Mouse (Mus musculus) forebrain, embryonic 14.5 days (tissue): Measurements from ENCODE around the gene Ptpn21. TPM values are rescaled to one million over a fixed set of nuclear protein-coding genes. Genes with fewer than 3 reads are reported as not detected.

Source experiments
- ATAC-seq: fragments of 200-750 bp; cut with Nextera tagmentation; 2 replicates; pipeline ENCODE4 v1.8.0; 2017; ENCODE audit warnings: mild to moderate bottlenecking, moderate library complexity
- DNase-seq: peaks from one replicate; pipeline ENCODE4 v3.0.0-alpha.2; 2015; ENCODE audit warnings: low spot score
- H3K27ac ChIP-seq: fragments of 300-500 bp; sonication (generic); 2 replicates; pipeline ENCODE4 v1.5.1; 2014; ENCODE audit warnings: low read depth, mild to moderate bottlenecking, control low read depth, low read length, moderate library complexity
- H3K27me3 ChIP-seq: fragments of 300-500 bp; sonication (generic); replicated peaks from 2 replicates; pipeline ENCODE4 v1.6.1; 2014; ENCODE audit warnings: low read length, control low read depth, mixed read lengths; ENCODE audit not compliant: control insufficient read depth, insufficient read depth
- H3K36me3 ChIP-seq: fragments of 300-500 bp; sonication (generic); 2 replicates; pipeline ENCODE4 v1.6.1; 2014; ENCODE audit warnings: low read length, control low read depth; ENCODE audit not compliant: control insufficient read depth, insufficient read depth
- H3K4me1 ChIP-seq: fragments of 300-500 bp; sonication (generic); 2 replicates; pipeline ENCODE4 v1.6.1; 2014; ENCODE audit warnings: antibody characterized with exemption, low read length, control low read depth; ENCODE audit not compliant: control insufficient read depth, insufficient read depth
- H3K4me2 ChIP-seq: fragments of 300-500 bp; sonication (generic); 2 replicates; pipeline ENCODE4 v1.6.1; 2014; ENCODE audit warnings: mild to moderate bottlenecking, control low read depth, low read length
- H3K4me3 ChIP-seq: fragments of 300-500 bp; sonication (generic); 2 replicates; pipeline ENCODE4 v1.5.1; 2014; ENCODE audit warnings: low read depth, low read length, control low read depth
- H3K9ac ChIP-seq: fragments of 300-500 bp; sonication (generic); 2 replicates; pipeline ENCODE4 v1.6.1; 2014; ENCODE audit warnings: mild to moderate bottlenecking, low read length, control low read depth, moderate library complexity
- H3K9me3 ChIP-seq: fragments of 300-500 bp; sonication (generic); replicated peaks from 2 replicates; pipeline ENCODE4 v1.6.1; 2016; ENCODE audit warnings: low read length, control low read depth, mixed read lengths; ENCODE audit not compliant: control insufficient read depth
- WGBS: fragments of 180-500 bp; shearing (Covaris S2); extraction: QIAGEN DNeasy Blood & Tissue Kit; methylation state at CpG from one replicate; pipeline ENCODE4 v1.1.7; 2014; 5-methylcytosine and 5-hydroxymethylcytosine counted together
- polyA plus RNA-seq: library from polyadenylated mRNA; unstranded; fragments of >200 nt; fragmentation: Nextera tagmentation; extraction: Ambion mirVana; gene quantifications from 2 replicates; pipeline ENCODE4 v1.2.1, GENCODE M21; 2014

Gene Ptpn21
- 3.2 and 4.8 TPM in 2 replicates for polyA plus RNA-seq

GRCm38 (mm10) chr12:98736951-98737800 lies at the start of gene Ptpn21:
Gene Ptpn21 (minus strand): TSS chr12:98737405.
- WGBS, result under 1% methylated on average over 74 of the region's 75 CpGs

GRCm38 (mm10) chr12:98784251-98784650 lies 47.0 kb upstream of the Ptpn21 start:
- H3K4me1 ChIP-seq, result no peaks in the 10 kb centered on the region
- H3K27me3 ChIP-seq, result no peaks in the 10 kb centered on the region
- peaks cover 84% of the 10 kb centered on the region for H3K36me3 ChIP-seq

More at GRCm38 (mm10) chr12:98736951-98737800, at the start of gene Ptpn21:
- H3K27ac ChIP-seq, result peak within 1 kb of the TSS; percentile 3; the same call in 1 of the 2 replicates
- H3K9ac ChIP-seq, result peak within 1 kb of the TSS; percentile 83
- peak; percentile 56 for ATAC-seq
- H3K4me1 ChIP-seq, result peaks cover 11% of the 10 kb centered on the region
- H3K9me3 ChIP-seq, result no peaks in the 10 kb centered on the region
- H3K27me3 ChIP-seq, result no peaks in the 10 kb centered on the region
- H3K36me3 ChIP-seq, result no peaks in the 10 kb centered on the region
- DNase-seq, result peak; percentile 67
- peak within 1 kb of the TSS; percentile 90 for H3K4me2 ChIP-seq
- peak within 1 kb of the TSS; percentile 80 for H3K4me3 ChIP-seq

GRCm38 (mm10) chr12:98779148-98779547 lies 41.9 kb upstream of the Ptpn21 start:
- Histone ChIP-seq H3K4me1 (no peaks in the 10 kb centered on the region), H3K4me3 (no peak overlapping the region), H3K9ac (no peak overlapping the region), H3K9me3 (no peaks in the 10 kb centered on the region), H3K36me3 (peaks cover 84% of the 10 kb centered on the region), H3K4me2 (no peak overlapping the region), H3K27me3 (no peaks in the 10 kb centered on the region), H3K27ac (no peak overlapping the region)
- ATAC-seq (peak; percentile 37; the same call in 1 of the 2 replicates), DNase-seq (peak; percentile 55)
- WGBS, result 83% methylated on average over 4 of the region's 4 CpGs

More at GRCm38 (mm10) chr12:98784251-98784650, 47.0 kb upstream of the Ptpn21 start:
- Histone ChIP-seq H3K4me3 (no peak overlapping the region), H3K9ac (no peak overlapping the region), H3K4me2 (no peak overlapping the region), H3K9me3 (no peaks in the 10 kb centered on the region), H3K27ac (no peak overlapping the region)
- no peak for ATAC-seq
- no peak for DNase-seq
- WGBS, result 97% methylated on average over 1 of the region's 1 CpGs

- peaks cover 84% of the 10 kb centered on the region for H3K36me3 ChIP-seq
- 81% methylated on average over 3 of the region's 3 CpGs for WGBS
- no peak for DNase-seq
These were observed 40.3 kb upstream of the Ptpn21 start for GRCm38 (mm10) chr12:98777509-98777908.

GRCm38 (mm10) chr12:98766241-98766640 lies 29.0 kb upstream of the Ptpn21 start:
- peaks cover 83% of the 10 kb centered on the region for H3K36me3 ChIP-seq
- no peak for DNase-seq
- no peak overlapping the region for H3K4me2 ChIP-seq
- no peaks in the 10 kb centered on the region for H3K27me3 ChIP-seq
- ATAC-seq, result no peak
- no peak overlapping the region for H3K27ac ChIP-seq
- no peak overlapping the region for H3K4me3 ChIP-seq
- no peaks in the 10 kb centered on the region for H3K9me3 ChIP-seq
- H3K9ac ChIP-seq, result no peak overlapping the region
- 96% methylated on average over 2 of the region's 2 CpGs for WGBS
- no peaks in the 10 kb centered on the region for H3K4me1 ChIP-seq

More at GRCm38 (mm10) chr12:98777509-98777908, 40.3 kb upstream of the Ptpn21 start:
- Histone ChIP-seq H3K9me3 (no peaks in the 10 kb centered on the region), H3K9ac (no peak overlapping the region), H3K27me3 (no peaks in the 10 kb centered on the region), H3K4me2 (no peak overlapping the region), H3K27ac (no peak overlapping the region), H3K4me3 (no peak overlapping the region), H3K4me1 (no peaks in the 10 kb centered on the region)
- ATAC-seq, result no peak

- Histone ChIP-seq H3K4me1 (no peaks in the 10 kb centered on the region), H3K9ac (no peak overlapping the region), H3K9me3 (no peaks in the 10 kb centered on the region), H3K4me2 (no peak overlapping the region), H3K27me3 (no peaks in the 10 kb centered on the region), H3K4me3 (no peak overlapping the region), H3K36me3 (peaks cover 86% of the 10 kb centered on the region), H3K27ac (no peak overlapping the region)
- no peak for ATAC-seq
- DNase-seq, result no peak
- WGBS, result 97% methylated on average over 6 of the region's 6 CpGs
These were observed 22.5 kb upstream of the Ptpn21 start for GRCm38 (mm10) chr12:98759700-98760099.

GRCm38 (mm10) chr12:98757636-98758035 lies 20.4 kb upstream of the Ptpn21 start:
- H3K36me3 ChIP-seq, result peaks cover 81% of the 10 kb centered on the region
- DNase-seq (no peak), ATAC-seq (no peak)

GRCm38 (mm10) chr12:98747380-98747753 lies 10.2 kb upstream of the Ptpn21 start:
- peak overlapping the region; percentile 94 for H3K9ac ChIP-seq
- H3K9me3 ChIP-seq, result no peaks in the 10 kb centered on the region
- peak overlapping the region; percentile 84 for H3K4me2 ChIP-seq
- WGBS, result 3% methylated on average over 9 of the region's 14 CpGs
- 0 out of 2 replicates have a peak, but pooled peaks cover 6% of the 10 kb centered on the region for H3K36me3 ChIP-seq
- peak overlapping the region; percentile 90 for H3K27ac ChIP-seq
- peaks cover 14% of the 10 kb centered on the region for H3K4me1 ChIP-seq
- peak overlapping the region; percentile 91 for H3K4me3 ChIP-seq
- DNase-seq (peak; percentile 50), ATAC-seq (peak; percentile 56; the same call in 1 of the 2 replicates)
- H3K27me3 ChIP-seq, result no peaks in the 10 kb centered on the region

More at GRCm38 (mm10) chr12:98757636-98758035, 20.4 kb upstream of the Ptpn21 start:
- H3K27me3 ChIP-seq, result no peaks in the 10 kb centered on the region
- WGBS, result 86% methylated on average over 6 of the region's 6 CpGs
- H3K9me3 ChIP-seq, result no peaks in the 10 kb centered on the region
- no peaks in the 10 kb centered on the region for H3K4me1 ChIP-seq
- H3K4me2 ChIP-seq, result no peak overlapping the region
- H3K27ac ChIP-seq, result no peak overlapping the region
- no peak overlapping the region for H3K4me3 ChIP-seq
- no peak overlapping the region for H3K9ac ChIP-seq
